Mouse (Mus musculus) heart, adult 2 months (tissue): ENCODE measurements around the gene Limd1. TPM values are rescaled to one million over a fixed set of nuclear protein-coding genes. Genes with fewer than 3 reads are reported as not detected.
A peak's percentile ranks its signal among the peaks of the same experiment; 100 is the strongest.

Source experiments
- DNase-seq, 2 experiments: peaks; one replicate each; pipeline ENCODE4 v3.0.0; 2021
- H3K27ac ChIP-seq: fragments of 200-600 bp; 2 replicates; pipeline ENCODE4 v1.8.1; 2022
- H3K27me3 ChIP-seq: fragments of 200-500 bp; 2 replicates; pipeline ENCODE4 v1.6.1; 2012; ENCODE audit warnings: mild to moderate bottlenecking, low read length, inconsistent platforms, mixed read lengths; ENCODE audit not compliant: control insufficient read depth, insufficient read depth
- H3K36me3 ChIP-seq: fragments of 200-500 bp; 2 replicates; pipeline ENCODE4 v1.6.1; 2012; ENCODE audit warnings: low read length, inconsistent platforms; ENCODE audit not compliant: control insufficient read depth, insufficient read depth
- H3K4me1 ChIP-seq: fragments of 200-500 bp; 2 replicates; pipeline ENCODE4 v1.6.1; 2011; ENCODE audit warnings: low read length; ENCODE audit not compliant: control insufficient read depth, insufficient read depth
- H3K4me3 ChIP-seq: fragments of 200-600 bp; 2 replicates; pipeline ENCODE4 v1.8.1; 2022
- H3K79me2 ChIP-seq: fragments of 200-500 bp; replicated peaks from 2 replicates; pipeline ENCODE4 v1.6.1; 2012; ENCODE audit warnings: mild to moderate bottlenecking, inconsistent platforms, low read length, moderate library complexity, mixed read lengths; ENCODE audit not compliant: control insufficient read depth, insufficient read depth
- H3K9ac ChIP-seq: fragments of 200-500 bp; 2 replicates; pipeline ENCODE4 v1.6.1; 2012; ENCODE audit warnings: low read depth, mild to moderate bottlenecking, control low read depth, inconsistent platforms, low read length, mixed read lengths
- CTCF ChIP-seq: fragments of 200-600 bp; IDR thresholded peaks from 2 replicates; pipeline ENCODE4 v1.8.1; 2022; ENCODE audit warnings: antibody characterized with exemption, mild to moderate bottlenecking, moderate library complexity
- EP300 ChIP-seq: fragments of 200-500 bp; IDR thresholded peaks from 2 replicates; pipeline ENCODE4 v1.6.1; 2011; ENCODE audit warnings: low read depth, low read length, control low read depth; ENCODE audit not compliant: insufficient read depth
- POLR2A ChIP-seq: fragments of 200-500 bp; IDR thresholded peaks from 2 replicates; pipeline ENCODE4 v1.6.1; 2011; ENCODE audit warnings: mild to moderate bottlenecking, low read depth, low read length, control low read depth; ENCODE audit not compliant: insufficient read depth
- WGBS: fragments of 180-500 bp; shearing (Covaris S2); methylation state at CpG from one replicate; pipeline ENCODE4 v1.1.7; 2018; 5-methylcytosine and 5-hydroxymethylcytosine counted together
- intact Hi-C: fragments of 180-260 bp; cut with DNase I; formaldehyde crosslinking; loops from one replicate; pipeline ENCODE4 v1.15.1; 2025
- polyA plus RNA-seq: library from polyadenylated mRNA; depleted of rRNA; stranded (reverse); fragments of >200 nt; gene quantifications from 2 replicates; pipeline ENCODE4 v1.2.3, GENCODE M21; 2012
- total RNA-seq, 2 experiments: library from RNA; stranded (reverse); gene quantifications; 2 replicates each; pipeline ENCODE4 v1.2.3; 2021

Gene Limd1
- total and polyA plus RNA-seq, 3 experiments = 33.7 to 48.9 (median 34.6) TPM

DNA sequence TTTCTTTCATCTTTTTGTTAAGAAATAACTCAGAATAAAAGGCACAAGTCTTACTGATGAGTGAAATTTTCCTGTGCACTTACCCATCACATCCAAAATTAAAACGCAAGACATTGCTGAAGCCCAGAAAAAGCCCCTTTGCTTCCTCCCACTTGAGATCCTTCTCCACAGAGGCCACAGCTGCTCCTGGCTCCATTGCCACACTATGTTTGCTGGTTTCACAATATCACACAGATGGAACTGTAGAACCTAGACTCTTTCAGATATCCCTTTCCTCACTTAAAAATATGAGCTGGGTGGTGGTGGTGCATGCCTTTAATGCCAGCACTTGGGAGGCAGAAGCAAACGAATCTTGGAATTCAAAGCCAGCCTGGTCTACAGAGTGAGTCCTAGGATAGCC, 34.0 kb downstream of the Limd1 start:
- Histone ChIP-seq H3K79me2 (no peaks in the 10 kb centered on the region), H3K9ac (no peak overlapping the region), H3K27me3 (no peaks in the 10 kb centered on the region), H3K4me3 (no peak overlapping the region), H3K4me1 (peaks cover 7% of the 10 kb centered on the region), H3K27ac (no peak overlapping the region; the same call in 1 of the 2 replicates), H3K36me3 (peaks cover 14% of the 10 kb centered on the region)
- TF ChIP-seq CTCF (no peak), EP300 (no peak), POLR2A (no peak)
- DNase-seq = no peak
- 69% methylated on average over 2 of the region's 2 CpGs for WGBS
- intact Hi-C loops = no loop called here

GRCm38 (mm10) chr9:123515087-123515486, 36.6 kb downstream of the Limd1 start:
- Histone ChIP-seq H3K4me1 (peaks cover 3% of the 10 kb centered on the region; the same call in 1 of the 2 replicates), H3K27ac (no peak overlapping the region), H3K9ac (no peak overlapping the region), H3K79me2 (no peaks in the 10 kb centered on the region), H3K4me3 (no peak overlapping the region), H3K27me3 (no peaks in the 10 kb centered on the region), H3K36me3 (peaks cover 12% of the 10 kb centered on the region)
- no peak for TF ChIP-seq POLR2A
- TF ChIP-seq EP300 = no peak
- TF ChIP-seq CTCF = no peak
- no peak for DNase-seq
- WGBS = 89% methylated on average over 2 of the region's 2 CpGs
- intact Hi-C loops = no loop called here

GRCm38 (mm10) chr9:123516641-123517385, 38.3 kb downstream of the Limd1 start:
- Histone ChIP-seq H3K27me3 (no peaks in the 10 kb centered on the region), H3K4me1 (peaks cover 3% of the 10 kb centered on the region), H3K27ac (no peak overlapping the region), H3K36me3 (peaks cover 10% of the 10 kb centered on the region), H3K9ac (no peak overlapping the region), H3K4me3 (no peak overlapping the region), H3K79me2 (no peaks in the 10 kb centered on the region)
- TF ChIP-seq EP300 (no peak), POLR2A (no peak), CTCF (no peak)
- no peak for DNase-seq
- intact Hi-C loops = no loop called here
- 64% methylated on average over 7 of the region's 7 CpGs for WGBS

GRCm38 (mm10) chr9:123518969-123519894, 40.7 kb downstream of the Limd1 start:
- DNase-seq = peak in 1 of 2 experiments; percentile 35
- peaks cover 8% of the 10 kb centered on the region for H3K36me3 ChIP-seq
- TF ChIP-seq CTCF (no peak), POLR2A (no peak), EP300 (no peak)
- H3K27ac ChIP-seq = no peak overlapping the region
- H3K4me1 ChIP-seq = peaks cover 3% of the 10 kb centered on the region
- H3K79me2 ChIP-seq = no peaks in the 10 kb centered on the region
- no peak overlapping the region for H3K4me3 ChIP-seq
- intact Hi-C loops = no loop called here
- no peaks in the 10 kb centered on the region for H3K27me3 ChIP-seq
- no peak overlapping the region for H3K9ac ChIP-seq
- 64% methylated on average over 13 of the region's 13 CpGs for WGBS

DNA sequence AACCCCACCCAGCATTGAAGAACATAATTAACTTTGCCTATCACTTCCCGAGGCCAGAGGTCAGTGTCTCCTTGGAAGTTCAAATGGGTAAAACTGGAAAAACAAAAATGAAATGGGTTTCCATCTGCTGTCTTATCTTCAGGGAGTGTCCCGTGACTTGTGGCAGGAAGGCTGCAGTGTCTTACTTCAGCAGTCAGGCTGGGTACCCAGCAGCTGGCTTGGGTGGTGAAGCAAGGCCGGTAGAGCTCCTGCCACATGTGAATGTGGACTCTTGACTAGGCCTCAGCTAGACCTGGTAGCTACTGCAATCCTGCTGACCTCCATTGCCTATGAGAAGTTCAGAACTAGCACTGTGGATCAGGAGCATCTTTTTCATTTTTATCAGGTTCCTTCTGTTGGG, 42.2 kb downstream of the Limd1 start:
- TF ChIP-seq POLR2A = no peak
- TF ChIP-seq EP300 = 0 out of 2 replicates have a peak, but pooled peaks have one; percentile 12
- Histone ChIP-seq H3K4me3 (no peak overlapping the region), H3K4me1 (peaks cover 4% of the 10 kb centered on the region), H3K79me2 (no peaks in the 10 kb centered on the region; the same call in 1 of the 2 replicates), H3K9ac (no peak overlapping the region), H3K27ac (no peak overlapping the region), H3K36me3 (peaks cover 5% of the 10 kb centered on the region), H3K27me3 (no peaks in the 10 kb centered on the region)
- WGBS = 45% methylated on average over 3 of the region's 3 CpGs
- intact Hi-C loops = loop anchor here (10.0 kb wide), 2 partner anchors 156 to 366 kb away; partner anchors contain the start of genes Clec3b and Lars2
- no peak for DNase-seq

DNA sequence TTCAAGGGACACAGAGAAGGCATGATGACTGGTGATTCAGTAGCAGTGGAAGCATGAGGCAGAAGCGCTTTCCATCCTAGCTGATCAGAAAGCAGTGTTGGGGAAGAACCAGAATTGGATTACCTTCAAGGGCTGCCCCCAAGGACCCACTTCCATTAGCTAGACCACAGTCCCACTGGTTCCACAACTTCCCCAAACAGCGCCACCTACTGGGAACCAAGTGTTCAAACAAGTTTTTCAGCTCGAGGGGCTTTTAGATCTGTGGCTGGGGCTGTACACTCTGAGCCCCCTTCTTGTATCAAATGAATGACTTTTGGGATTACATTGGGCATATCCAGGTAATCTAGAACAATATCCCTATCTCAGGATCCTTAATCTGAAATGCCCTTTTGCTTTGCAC, 45.2 kb downstream of the Limd1 start:
- no peak overlapping the region for H3K4me3 ChIP-seq
- H3K27ac ChIP-seq = no peak overlapping the region
- no peaks in the 10 kb centered on the region; the same call in 1 of the 2 replicates for H3K79me2 ChIP-seq
- H3K36me3 ChIP-seq = peaks cover 3% of the 10 kb centered on the region
- DNase-seq = no peak
- no peak for TF ChIP-seq EP300
- TF ChIP-seq CTCF = peak; percentile 86
- no peaks in the 10 kb centered on the region for H3K27me3 ChIP-seq
- H3K9ac ChIP-seq = no peak overlapping the region
- intact Hi-C loops = loop anchor here (2.0 to 10.0 kb wide), 4 partner anchors 19 to 369 kb away; partner anchors contain the start of genes Clec3b, Lars2 and Limd1
- peaks cover 7% of the 10 kb centered on the region for H3K4me1 ChIP-seq
- 41% methylated on average over 3 of the region's 3 CpGs for WGBS
